Mouse (Mus musculus) heart, adult 2 months (tissue): ENCODE measurements at regions not wholly inside any gene's neighbourhood (a gene's known extent, or its start where the extent isn't known, plus 50 kb on each side); places are given as distances from the start of the nearest gene placed in this dataset.

ENCODE experiments used
- CTCF ChIP-seq: fragments of 200-600 bp; IDR thresholded peaks from 2 replicates; pipeline ENCODE4 v1.8.1; 2022; ENCODE audit warnings: antibody characterized with exemption, mild to moderate bottlenecking, moderate library complexity
- EP300 ChIP-seq: fragments of 200-500 bp; IDR thresholded peaks from 2 replicates; pipeline ENCODE4 v1.6.1; 2011; ENCODE audit warnings: low read depth, low read length, control low read depth; ENCODE audit not compliant: insufficient read depth
- POLR2A ChIP-seq: fragments of 200-500 bp; IDR thresholded peaks from 2 replicates; pipeline ENCODE4 v1.6.1; 2011; ENCODE audit warnings: mild to moderate bottlenecking, low read depth, low read length, control low read depth; ENCODE audit not compliant: insufficient read depth

- TF ChIP-seq EP300: no peak
- no peak for TF ChIP-seq CTCF
- TF ChIP-seq POLR2A: no peak
These were observed 409.7 kb upstream of the Atp2b1 start for GRCm38 (mm10) chr10:98504524-98504923.
